In the genomic region with DNA sequence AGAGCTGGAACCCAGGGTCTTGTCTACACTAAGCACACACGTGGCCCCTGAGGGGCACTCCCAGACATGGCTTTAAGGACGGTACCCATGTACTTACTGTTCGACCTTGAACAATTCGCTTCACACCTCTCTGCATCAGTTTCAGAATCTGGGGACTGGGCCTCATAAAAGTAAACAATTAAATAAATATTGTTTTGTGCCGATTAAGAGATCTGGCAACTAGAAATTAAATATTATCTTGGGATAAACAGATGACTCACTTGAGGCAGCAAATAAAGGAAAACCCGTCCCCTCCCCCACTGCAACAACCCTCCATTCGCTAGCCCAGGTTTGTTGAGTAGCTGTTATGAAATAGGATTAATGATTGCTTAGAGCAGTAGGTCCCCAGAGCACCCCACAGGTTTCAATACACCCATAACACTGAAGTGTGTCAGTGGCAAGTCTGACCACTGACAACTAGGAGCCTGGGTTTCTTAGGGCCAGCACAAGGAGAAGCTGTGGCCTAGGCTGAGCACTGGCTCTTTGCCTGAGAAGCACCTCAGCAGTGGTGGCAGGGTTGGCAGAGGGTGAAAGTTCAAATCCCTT, we compare ENCODE assay signal across 26 mouse cellular contexts.
DNase-seq lines count a peak whose midpoint lies in the region; ATAC-seq lines count a peak whose summit lies in the region.
"Had no signal": no experiment of that assay in that cellular context is flagged by ENCODE, and none has a peak within 500 bp of the region (broad histone marks: within the 10 kb centered on the region; RNA-seq: fewer than 3 reads in every experiment).

No protein-coding gene starts in this region.

- H3K4me1 ChIP-seq in kidney, embryonic 15.5 days, result no peaks in the 10 kb centered on the region
- no peaks in the 10 kb centered on the region for H3K4me1 ChIP-seq in liver, embryonic 16.5 days (ENCODE audit: control insufficient read depth, low read depth, low read length)
- H3K4me1 ChIP-seq: hindbrain, embryonic 12.5 days; lung, embryonic 15.5 days; neural tube, embryonic 15.5 days had no signal

- peak; percentile 72 to 74 for DNase-seq in kidney, adult 8-10 months
- DNase-seq in lung, postnatal 36 days, result peak; percentile 25
- DNase-seq in lung, postnatal 4 days, result no peak
- DNase-seq in kidney, postnatal 14 days, result peak; percentile 24
- DNase-seq in adrenal gland, postnatal 25 days, result no peak
- DNase-seq: adrenal gland, adult 8-10 months; B cell, adult 2 months; cerebellum, adult 18-20 months; gastrocnemius, adult 2 months; layer of hippocampus, adult 9-11 months; right cerebral cortex, adult 18-20 months; right cerebral cortex, postnatal 4 days; thymus, postnatal 14 days had no signal

- ATAC-seq in kidney, embryonic 15.5 days (replicated peaks; ENCODE audit: low FRiP score), result no peak
- peak; percentile 65 for ATAC-seq in liver, embryonic 16.5 days (ENCODE audit: low read depth)
- ATAC-seq: forebrain, embryonic 14.5 days; inflammation-experienced regulatory T-cells, adult 6 months; midbrain, embryonic 16.5 days; Patski had no signal

- H3K4me3 ChIP-seq in kidney, embryonic 15.5 days (replicated peaks), result no peak overlapping the region
- H3K4me3 ChIP-seq in liver, embryonic 16.5 days (ENCODE audit: low read depth, low read length), result no peak overlapping the region
- H3K4me3 ChIP-seq: gastrocnemius, adult 2 months; hindbrain, embryonic 12.5 days; left cerebral cortex, adult 2 months; lung, embryonic 15.5 days; myocyte; neural tube, embryonic 15.5 days had no signal

- no peak overlapping the region for H3K4me2 ChIP-seq in kidney, embryonic 15.5 days
- no peak overlapping the region for H3K4me2 ChIP-seq in liver, embryonic 16.5 days (ENCODE audit: low read depth, low read length)
- H3K4me2 ChIP-seq: hindbrain, embryonic 12.5 days; lung, embryonic 15.5 days; neural tube, embryonic 15.5 days had no signal

- no peak overlapping the region for H3K27ac ChIP-seq in kidney, embryonic 15.5 days
- peak overlapping the region; percentile 37 for H3K27ac ChIP-seq in liver, embryonic 16.5 days (ENCODE audit: low read length)
- H3K27ac ChIP-seq: gastrocnemius, adult 2 months; hindbrain, embryonic 12.5 days; left cerebral cortex, adult 2 months; lung, embryonic 15.5 days; neural tube, embryonic 15.5 days had no signal

- H3K36me3 ChIP-seq in kidney, embryonic 15.5 days, result no peaks in the 10 kb centered on the region
- no peaks in the 10 kb centered on the region for H3K36me3 ChIP-seq in liver, embryonic 16.5 days (ENCODE audit: control insufficient read depth, insufficient read depth)
- H3K36me3 ChIP-seq: G1E; hindbrain, embryonic 12.5 days; lung, embryonic 15.5 days; neural tube, embryonic 15.5 days had no signal

- WGBS in kidney, embryonic 15.5 days, result 82% methylated on average over 7 of the region's 7 CpGs
- 52% methylated on average over 7 of the region's 7 CpGs for WGBS in liver, embryonic 16.5 days (ENCODE audit: insufficient replicate concordance)

- H3K27me3 ChIP-seq in kidney, embryonic 15.5 days, result peaks cover 82% of the 10 kb centered on the region
- H3K27me3 ChIP-seq in liver, embryonic 16.5 days (ENCODE audit: control insufficient read depth, insufficient read depth, low read depth, low read length), result peaks cover 17% of the 10 kb centered on the region
- H3K27me3 ChIP-seq: CH12.LX had no signal

- H3K9ac ChIP-seq in kidney, embryonic 15.5 days, result no peak overlapping the region
- no peak overlapping the region for H3K9ac ChIP-seq in liver, embryonic 16.5 days (ENCODE audit: low read depth, low read length)
- H3K9ac ChIP-seq: hindbrain, embryonic 12.5 days; lung, embryonic 15.5 days; neural tube, embryonic 15.5 days had no signal

- no peaks in the 10 kb centered on the region for H3K9me3 ChIP-seq in kidney, embryonic 15.5 days (replicated peaks)
- H3K9me3 ChIP-seq in liver, embryonic 16.5 days (replicated peaks; ENCODE audit: control insufficient read depth, low read length), result no peaks in the 10 kb centered on the region
- H3K9me3 ChIP-seq: G1E; hindbrain, embryonic 12.5 days; lung, embryonic 15.5 days; neural tube, embryonic 15.5 days had no signal

Comparison
In these comparisons a context has a peak if more than half of its experiments do, and no peak if none do; other contexts are left out.
1. DNase-seq: peak in kidney, adult 8-10 months (2 of 2), lung, postnatal 36 days (single experiment) and kidney, postnatal 14 days (single experiment); none in lung, postnatal 4 days (0 of 2) and adrenal gland, postnatal 25 days (single experiment).